Mouse (Mus musculus): ENCODE results near the gene Map3k4. TPM values are rescaled to one million over a fixed set of nuclear protein-coding genes. Genes with fewer than 3 reads are reported as not detected.

Map3k4 gene
- polyA plus RNA-seq, 1 experiment from 2014 or later: 28.1 TPM

GRCm38 (mm10) chr17:12213430-12213829 is 105.2 kb downstream of the Map3k4 start:
- peaks cover 3% of the 10 kb centered on the region; the same call in 1 of the 2 replicates for H3K36me3 ChIP-seq (ENCODE audit: control insufficient read depth, insufficient read depth)
- no peak overlapping the region for H3K9ac ChIP-seq (ENCODE audit: low read length)
- no peak overlapping the region for H3K27ac ChIP-seq (ENCODE audit: low read length)
- H3K4me2 ChIP-seq (ENCODE audit: low read depth, low read length): no peak overlapping the region
- ATAC-seq (replicated peaks; ENCODE audit: extremely low read depth, insufficient read depth, low FRiP score): no peak
- no peak overlapping the region for H3K4me3 ChIP-seq (ENCODE audit: low read length)
- no peaks in the 10 kb centered on the region for H3K27me3 ChIP-seq (ENCODE audit: control insufficient read depth, insufficient read depth, low read length)
- H3K9me3 ChIP-seq (replicated peaks; ENCODE audit: control insufficient read depth, low read length): no peaks in the 10 kb centered on the region
- WGBS: 78% methylated on average over 8 of the region's 8 CpGs
- no peaks in the 10 kb centered on the region for H3K4me1 ChIP-seq (ENCODE audit: control insufficient read depth, insufficient read depth, low read length)

GRCm38 (mm10) chr17:12212341-12212740 is 106.3 kb downstream of the Map3k4 start:
- Histone ChIP-seq H3K36me3 (ENCODE audit: control insufficient read depth, insufficient read depth) (peaks cover 3% of the 10 kb centered on the region; the same call in 1 of the 2 replicates), H3K4me1 (ENCODE audit: control insufficient read depth, insufficient read depth, low read length) (no peaks in the 10 kb centered on the region), H3K9ac (ENCODE audit: low read length) (no peak overlapping the region), H3K4me2 (ENCODE audit: low read depth, low read length) (no peak overlapping the region), H3K27ac (ENCODE audit: low read length) (no peak overlapping the region), H3K4me3 (ENCODE audit: low read length) (no peak overlapping the region), H3K9me3 (replicated peaks; ENCODE audit: control insufficient read depth, low read length) (no peaks in the 10 kb centered on the region), H3K27me3 (ENCODE audit: control insufficient read depth, insufficient read depth, low read length) (no peaks in the 10 kb centered on the region)
- no peak for ATAC-seq (replicated peaks; ENCODE audit: extremely low read depth, insufficient read depth, low FRiP score)
- WGBS: 89% methylated on average over 6 of the region's 6 CpGs

GRCm38 (mm10) chr17:12211890-12212289 is 106.7 kb downstream of the Map3k4 start:
- no peak for ATAC-seq (replicated peaks; ENCODE audit: extremely low read depth, insufficient read depth, low FRiP score)
- Histone ChIP-seq H3K27ac (ENCODE audit: low read length) (no peak overlapping the region), H3K9me3 (replicated peaks; ENCODE audit: control insufficient read depth, low read length) (no peaks in the 10 kb centered on the region), H3K4me2 (ENCODE audit: low read depth, low read length) (no peak overlapping the region), H3K4me1 (ENCODE audit: control insufficient read depth, insufficient read depth, low read length) (no peaks in the 10 kb centered on the region), H3K27me3 (ENCODE audit: control insufficient read depth, insufficient read depth, low read length) (no peaks in the 10 kb centered on the region), H3K36me3 (ENCODE audit: control insufficient read depth, insufficient read depth) (peaks cover 3% of the 10 kb centered on the region; the same call in 1 of the 2 replicates), H3K4me3 (ENCODE audit: low read length) (no peak overlapping the region), H3K9ac (ENCODE audit: low read length) (no peak overlapping the region)
- WGBS: 84% methylated on average over 11 of the region's 11 CpGs

DNA sequence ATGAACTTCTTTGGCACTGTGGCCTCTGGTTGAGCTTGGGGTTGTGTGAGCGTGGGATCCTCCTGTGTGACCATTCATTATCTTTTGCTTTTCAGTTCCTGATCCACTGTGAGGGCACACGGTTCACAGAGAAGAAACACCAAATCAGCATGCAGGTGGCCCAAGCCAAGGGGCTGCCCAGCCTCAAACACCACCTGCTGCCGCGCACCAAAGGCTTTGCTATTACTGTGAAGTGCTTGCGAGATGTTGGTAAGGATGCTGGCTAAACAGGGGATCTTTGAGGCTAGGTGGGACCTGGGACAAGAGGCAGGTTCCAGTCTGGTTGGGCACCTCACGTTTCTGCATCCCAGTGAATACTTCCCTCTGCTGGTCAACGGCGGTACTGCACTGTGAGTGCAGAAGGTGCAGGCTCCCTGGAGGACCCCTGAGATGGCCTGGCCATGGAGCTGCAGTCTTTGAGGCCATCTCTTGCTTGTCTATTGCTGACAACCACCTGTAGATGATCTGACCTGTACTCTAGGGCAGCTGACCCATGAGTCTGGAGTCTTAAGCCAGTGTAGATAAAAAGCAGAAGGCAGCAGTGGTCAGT is 108.0 kb downstream of the Map3k4 start:
- peaks cover 8% of the 10 kb centered on the region for H3K4me1 ChIP-seq (ENCODE audit: control insufficient read depth, insufficient read depth, low read length)
- H3K4me3 ChIP-seq (ENCODE audit: low read length): no peak overlapping the region
- no peaks in the 10 kb centered on the region for H3K27me3 ChIP-seq (ENCODE audit: control insufficient read depth, insufficient read depth, low read length)
- H3K36me3 ChIP-seq (ENCODE audit: control insufficient read depth, insufficient read depth): no peaks in the 10 kb centered on the region
- no peak overlapping the region for H3K4me2 ChIP-seq (ENCODE audit: low read depth, low read length)
- no peaks in the 10 kb centered on the region for H3K9me3 ChIP-seq (replicated peaks; ENCODE audit: control insufficient read depth, low read length)
- no peak overlapping the region for H3K9ac ChIP-seq (ENCODE audit: low read length)
- no peak for ATAC-seq (replicated peaks; ENCODE audit: extremely low read depth, insufficient read depth, low FRiP score)
- 31% methylated on average over 8 of the region's 8 CpGs for WGBS
- no peak overlapping the region for H3K27ac ChIP-seq (ENCODE audit: low read length)

GRCm38 (mm10) chr17:12209481-12209880 is 109.1 kb downstream of the Map3k4 start:
- Histone ChIP-seq H3K4me3 (ENCODE audit: low read length) (no peak overlapping the region), H3K9me3 (replicated peaks; ENCODE audit: control insufficient read depth, low read length) (no peaks in the 10 kb centered on the region), H3K9ac (ENCODE audit: low read length) (no peak overlapping the region), H3K27ac (ENCODE audit: low read length) (no peak overlapping the region), H3K27me3 (ENCODE audit: control insufficient read depth, insufficient read depth, low read length) (no peaks in the 10 kb centered on the region), H3K36me3 (ENCODE audit: control insufficient read depth, insufficient read depth) (no peaks in the 10 kb centered on the region), H3K4me2 (ENCODE audit: low read depth, low read length) (no peak overlapping the region), H3K4me1 (ENCODE audit: control insufficient read depth, insufficient read depth, low read length) (peaks cover 20% of the 10 kb centered on the region)
- ATAC-seq (replicated peaks; ENCODE audit: extremely low read depth, insufficient read depth, low FRiP score): no peak
- WGBS: 68% methylated on average over 4 of the region's 4 CpGs

- H3K27ac ChIP-seq (ENCODE audit: low read length): no peak overlapping the region
- no peaks in the 10 kb centered on the region for H3K9me3 ChIP-seq (replicated peaks; ENCODE audit: control insufficient read depth, low read length)
- no peaks in the 10 kb centered on the region for H3K27me3 ChIP-seq (ENCODE audit: control insufficient read depth, insufficient read depth, low read length)
- H3K4me3 ChIP-seq (ENCODE audit: low read length): no peak overlapping the region
- no peak overlapping the region for H3K4me2 ChIP-seq (ENCODE audit: low read depth, low read length)
- no peaks in the 10 kb centered on the region for H3K36me3 ChIP-seq (ENCODE audit: control insufficient read depth, insufficient read depth)
- no peak for ATAC-seq (replicated peaks; ENCODE audit: extremely low read depth, insufficient read depth, low FRiP score)
- WGBS: 42% methylated on average over 1 of the region's 1 CpGs
- no peak overlapping the region for H3K9ac ChIP-seq (ENCODE audit: low read length)
- peaks cover 25% of the 10 kb centered on the region for H3K4me1 ChIP-seq (ENCODE audit: control insufficient read depth, insufficient read depth, low read length)
These were observed 111.5 kb downstream of the Map3k4 start for GRCm38 (mm10) chr17:12207022-12207548.

- Histone ChIP-seq H3K4me1 (ENCODE audit: control insufficient read depth, insufficient read depth, low read length) (peaks cover 25% of the 10 kb centered on the region), H3K27me3 (ENCODE audit: control insufficient read depth, insufficient read depth, low read length) (no peaks in the 10 kb centered on the region), H3K4me2 (ENCODE audit: low read depth, low read length) (no peak overlapping the region), H3K27ac (ENCODE audit: low read length) (peak overlapping the region; percentile 62), H3K36me3 (ENCODE audit: control insufficient read depth, insufficient read depth) (no peaks in the 10 kb centered on the region), H3K4me3 (ENCODE audit: low read length) (no peak overlapping the region), H3K9ac (ENCODE audit: low read length) (0 out of 2 replicates have a peak overlapping the region, but pooled peaks have one; percentile 14), H3K9me3 (replicated peaks; ENCODE audit: control insufficient read depth, low read length) (no peaks in the 10 kb centered on the region)
- no peak for ATAC-seq (replicated peaks; ENCODE audit: extremely low read depth, insufficient read depth, low FRiP score)
- 54% methylated on average over 3 of the region's 3 CpGs for WGBS
These were observed 112.3 kb downstream of the Map3k4 start for GRCm38 (mm10) chr17:12206248-12206647.

DNA sequence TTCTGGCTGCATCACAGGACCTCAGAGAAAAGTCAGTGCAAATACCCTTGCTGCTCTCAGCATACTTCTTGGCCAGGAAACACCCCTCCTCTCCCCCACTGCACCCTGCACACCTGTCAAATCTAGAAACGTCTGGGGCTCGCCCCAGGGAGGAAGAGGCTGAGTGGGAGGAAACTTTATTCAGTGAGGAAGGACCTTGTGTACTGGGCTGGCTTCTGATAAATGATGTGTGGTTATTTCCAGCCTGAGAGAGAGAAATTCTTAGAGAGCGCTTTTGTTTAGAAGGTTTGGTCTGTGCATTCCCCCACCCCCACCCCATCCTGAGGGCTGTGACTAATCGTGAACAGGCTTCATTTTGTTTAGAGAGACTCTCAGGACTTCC is 112.9 kb downstream of the Map3k4 start:
- H3K9ac ChIP-seq (ENCODE audit: low read length): no peak overlapping the region
- H3K36me3 ChIP-seq (ENCODE audit: control insufficient read depth, insufficient read depth): no peaks in the 10 kb centered on the region
- peaks cover 25% of the 10 kb centered on the region for H3K4me1 ChIP-seq (ENCODE audit: control insufficient read depth, insufficient read depth, low read length)
- H3K4me2 ChIP-seq (ENCODE audit: low read depth, low read length): no peak overlapping the region; the same call in 1 of the 2 replicates
- 14% methylated on average over 4 of the region's 4 CpGs for whole genome bisulfite sequencing
- H3K27ac ChIP-seq (ENCODE audit: low read length): peak overlapping the region; percentile 62
- H3K9me3 ChIP-seq (replicated peaks; ENCODE audit: control insufficient read depth, low read length): no peaks in the 10 kb centered on the region
- no peak overlapping the region for H3K4me3 ChIP-seq (ENCODE audit: low read length)
- ATAC-seq (replicated peaks; ENCODE audit: extremely low read depth, insufficient read depth, low FRiP score): peak; percentile 61
- H3K27me3 ChIP-seq (ENCODE audit: control insufficient read depth, insufficient read depth, low read length): no peaks in the 10 kb centered on the region

GRCm38 (mm10) chr17:12205015-12205693 is 113.4 kb downstream of the Map3k4 start:
- H3K4me1 ChIP-seq (ENCODE audit: control insufficient read depth, insufficient read depth, low read length): peaks cover 25% of the 10 kb centered on the region
- H3K4me3 ChIP-seq (ENCODE audit: low read length): no peak overlapping the region
- H3K4me2 ChIP-seq (ENCODE audit: low read depth, low read length): no peak overlapping the region
- ATAC-seq (replicated peaks; ENCODE audit: extremely low read depth, insufficient read depth, low FRiP score): no peak; the same call in 1 of the 2 replicates
- H3K9me3 ChIP-seq (replicated peaks; ENCODE audit: control insufficient read depth, low read length): no peaks in the 10 kb centered on the region
- 40% methylated on average over 10 of the region's 10 CpGs for WGBS
- no peaks in the 10 kb centered on the region for H3K36me3 ChIP-seq (ENCODE audit: control insufficient read depth, insufficient read depth)
- H3K9ac ChIP-seq (ENCODE audit: low read length): no peak overlapping the region
- H3K27ac ChIP-seq (ENCODE audit: low read length): peak overlapping the region; percentile 62; the same call in 1 of the 2 replicates
- H3K27me3 ChIP-seq (ENCODE audit: control insufficient read depth, insufficient read depth, low read length): no peaks in the 10 kb centered on the region
